Mouse (Mus musculus): ENCODE data around the gene Ggct.

DNA sequence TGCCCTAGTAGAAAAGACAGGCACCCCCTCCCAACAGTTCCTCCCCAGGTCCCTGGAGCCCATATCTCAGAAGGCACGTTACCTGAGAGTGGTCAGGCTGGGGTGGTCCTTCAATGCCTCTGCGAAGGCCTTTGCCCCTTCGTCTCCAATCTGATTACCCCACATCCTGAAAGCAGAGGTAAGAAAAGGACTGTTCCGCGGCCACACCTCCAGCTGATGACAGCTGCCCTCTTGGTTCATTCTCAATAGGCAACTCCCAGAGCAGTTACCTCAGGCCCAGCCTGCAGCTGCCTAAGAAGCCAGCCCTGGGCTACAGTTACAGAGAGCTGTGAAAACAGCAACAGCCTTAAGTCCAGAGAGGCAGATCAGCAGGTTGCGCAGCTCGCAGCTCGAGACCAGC is 58.4 kb downstream of the Ggct start:
- no peak for TF ChIP-seq CTCF (IDR thresholded peaks at IDR 0.05; ENCODE audit: low read depth)
- TF ChIP-seq EP300 (IDR thresholded peaks at IDR 0.05; ENCODE audit: low read depth): no peak
